Mouse (Mus musculus): Measurements from ENCODE around the gene Slc38a3. TPM values are rescaled to one million over a fixed set of nuclear protein-coding genes. Genes with fewer than 3 reads are reported as not detected.

Gene Slc38a3
- total and polyA plus RNA-seq, 3 experiments: not detected

- Histone ChIP-seq H3K27me3 (ENCODE audit: control insufficient read depth in 1 of 2, insufficient read depth in 2 of 2, low read length in 2 of 2) (peaks cover 4 to 11% of the 10 kb centered on the region in 2 experiments), H3K4me1 (ENCODE audit: control insufficient read depth in 1 of 2, insufficient read depth in 2 of 2, low read length in 2 of 2) (no peaks in the 10 kb centered on the region), H3K9ac (ENCODE audit: control insufficient read depth, low read depth, low read length, poor library complexity, severe bottlenecking) (no peak overlapping the region), H3K36me3 (ENCODE audit: control insufficient read depth in 1 of 2, insufficient read depth in 2 of 2, low read length in 2 of 2) (no peaks in the 10 kb centered on the region), H3K27ac (ENCODE audit: control insufficient read depth, low read depth, low read length) (no peak overlapping the region), H3K79me2 (ENCODE audit: control insufficient read depth, insufficient read depth, low read length, poor library complexity) (no peaks in the 10 kb centered on the region), H3K4me3 (ENCODE audit: control insufficient read depth in 1 of 2, insufficient read depth in 1 of 2, low read depth in 2 of 2, low read length in 2 of 2) (no peak overlapping the region), H3K9me3 (replicated peaks; ENCODE audit: insufficient read depth, low read length) (no peaks in the 10 kb centered on the region)
- no peak for DNase-seq (ENCODE audit: low read depth, low spot score)
- TF ChIP-seq JUND (IDR thresholded peaks at IDR 0.05; ENCODE audit: low read depth, low read length) (no peak), MXI1 (IDR thresholded peaks at IDR 0.05; ENCODE audit: low read depth, low read length) (no peak), GATA1 (IDR thresholded peaks at IDR 0.05; ENCODE audit: low read depth, low read length) (no peak), POLR2AphosphoS2 (IDR thresholded peaks at IDR 0.05; ENCODE audit: low read length) (no peak), NELFE (IDR thresholded peaks at IDR 0.05; ENCODE audit: low read depth, low read length) (no peak), POLR2A (IDR thresholded peaks at IDR 0.05; ENCODE audit: control insufficient read depth in 1 of 2, insufficient read depth in 1 of 2, low read depth in 1 of 2, low read length in 2 of 2, poor library complexity in 1 of 2) (no peak), RCOR1 (IDR thresholded peaks at IDR 0.05; ENCODE audit: low read depth, low read length) (no peak), KAT2A (conservative IDR thresholded peaks at IDR 0.05; ENCODE audit: low read depth, low read length) (no peak), RAD21 (IDR thresholded peaks at IDR 0.05; ENCODE audit: low read depth, low read length) (no peak), POLR2AphosphoS5 (IDR thresholded peaks at IDR 0.05; ENCODE audit: borderline replicate concordance, low read depth, low read length) (no peak), SIN3A (IDR thresholded peaks at IDR 0.05; ENCODE audit: low read length) (no peak), MYC (IDR thresholded peaks at IDR 0.05; ENCODE audit: low read depth, low read length) (no peak), ETS1 (IDR thresholded peaks at IDR 0.05; ENCODE audit: low read depth, low read length) (no peak), HCFC1 (IDR thresholded peaks at IDR 0.05; ENCODE audit: low read depth, low read length) (no peak)
These were observed 19.1 kb upstream of the Slc38a3 start for GRCm38 (mm10) chr9:107688415-107688814.

- no peaks in the 10 kb centered on the region for H3K4me1 ChIP-seq (ENCODE audit: control insufficient read depth in 1 of 2, insufficient read depth in 2 of 2, low read length in 2 of 2)
- no peak overlapping the region for H3K9ac ChIP-seq (ENCODE audit: control insufficient read depth, low read depth, low read length, poor library complexity, severe bottlenecking)
- TF ChIP-seq RAD21 (IDR thresholded peaks at IDR 0.05; ENCODE audit: low read depth, low read length): peak; percentile 65
- TF ChIP-seq NELFE (IDR thresholded peaks at IDR 0.05; ENCODE audit: low read depth, low read length): no peak
- no peak for TF ChIP-seq BHLHE40 (IDR thresholded peaks at IDR 0.05; ENCODE audit: borderline replicate concordance, low read depth, low read length)
- TF ChIP-seq USF2 (IDR thresholded peaks at IDR 0.05; ENCODE audit: borderline replicate concordance in 1 of 2, insufficient read depth in 1 of 2, low read depth in 1 of 2, low read length in 2 of 2): no peak
- peak; percentile 81 for TF ChIP-seq SMC3 (IDR thresholded peaks at IDR 0.05; ENCODE audit: low read depth, low read length)
- TF ChIP-seq TCF12 (IDR thresholded peaks at IDR 0.05; ENCODE audit: low read depth, low read length): no peak
- TF ChIP-seq GABPA (IDR thresholded peaks at IDR 0.05; ENCODE audit: low read depth, low read length): no peak
- TF ChIP-seq POLR2AphosphoS5 (IDR thresholded peaks at IDR 0.05; ENCODE audit: borderline replicate concordance, low read depth, low read length): no peak
- TF ChIP-seq CHD2 (IDR thresholded peaks at IDR 0.05; ENCODE audit: low read length): no peak
- no peak for TF ChIP-seq POLR2AphosphoS2 (IDR thresholded peaks at IDR 0.05; ENCODE audit: low read length)
- no peak for TF ChIP-seq MAFK (IDR thresholded peaks at IDR 0.05; ENCODE audit: borderline replicate concordance, low read depth, low read length)
- no peak for TF ChIP-seq HCFC1 (IDR thresholded peaks at IDR 0.05; ENCODE audit: low read depth, low read length)
- TF ChIP-seq MYC (IDR thresholded peaks at IDR 0.05; ENCODE audit: low read depth, low read length): no peak
- TF ChIP-seq GATA1 (IDR thresholded peaks at IDR 0.05; ENCODE audit: low read depth, low read length): no peak
- peak; percentile 53 to 82 (median 72) for TF ChIP-seq CTCF (IDR thresholded peaks at IDR 0.05 in 2 of 3, conservative IDR thresholded peaks at IDR 0.05 in 1 of 3; ENCODE audit: control insufficient read depth in 1 of 3, insufficient read depth in 1 of 3, low read depth in 2 of 3, low read length in 3 of 3, poor library complexity in 1 of 3, severe bottlenecking in 1 of 3)
- no peak for TF ChIP-seq MAX (IDR thresholded peaks at IDR 0.05; ENCODE audit: low read length)
- peak; percentile 48 for TF ChIP-seq ZC3H11A (IDR thresholded peaks at IDR 0.05; ENCODE audit: low read depth, low read length)
- TF ChIP-seq MAZ (IDR thresholded peaks at IDR 0.05; ENCODE audit: low read depth, low read length): no peak
- TF ChIP-seq E2F4 (IDR thresholded peaks at IDR 0.05; ENCODE audit: borderline replicate concordance, low read depth, low read length): no peak
- TF ChIP-seq ZMIZ1 (IDR thresholded peaks at IDR 0.05; ENCODE audit: low read depth, low read length): no peak
- no peak for TF ChIP-seq KAT2A (conservative IDR thresholded peaks at IDR 0.05; ENCODE audit: low read depth, low read length)
- no peak for TF ChIP-seq MEF2A (IDR thresholded peaks at IDR 0.05; ENCODE audit: extremely low read depth, insufficient replicate concordance, low read depth, low read length, poor library complexity, severe bottlenecking)
- H3K4me3 ChIP-seq (ENCODE audit: control insufficient read depth in 1 of 2, insufficient read depth in 1 of 2, low read depth in 2 of 2, low read length in 2 of 2): no peak overlapping the region
- H3K36me3 ChIP-seq (ENCODE audit: control insufficient read depth in 1 of 2, insufficient read depth in 2 of 2, low read length in 2 of 2): no peaks in the 10 kb centered on the region
- H3K9me3 ChIP-seq (replicated peaks; ENCODE audit: insufficient read depth, low read length): no peaks in the 10 kb centered on the region
- no peaks in the 10 kb centered on the region for H3K79me2 ChIP-seq (ENCODE audit: control insufficient read depth, insufficient read depth, low read length, poor library complexity)
- peaks cover 9 to 11% of the 10 kb centered on the region in 2 experiments for H3K27me3 ChIP-seq (ENCODE audit: control insufficient read depth in 1 of 2, insufficient read depth in 2 of 2, low read length in 2 of 2)
- peak; percentile 45 for DNase-seq (ENCODE audit: low read depth, low spot score)
- H3K27ac ChIP-seq (ENCODE audit: control insufficient read depth, low read depth, low read length): no peak overlapping the region
These were observed 16.1 kb upstream of the Slc38a3 start for GRCm38 (mm10) chr9:107685231-107685981.

Data from MEL (cell line).